Mouse (Mus musculus) cerebellum, adult 2 months (tissue): ENCODE measurements around the gene F13b.

Source experiments
- CTCF ChIP-seq: fragments of 200-500 bp; IDR thresholded peaks from 2 replicates; pipeline ENCODE4 v1.5.1; 2011; ENCODE audit warnings: low read depth, mild to moderate bottlenecking, control low read depth, low read length, moderate library complexity, borderline replicate concordance; ENCODE audit not compliant: insufficient read depth
- POLR2A ChIP-seq: fragments of 200-500 bp; IDR thresholded peaks from 2 replicates; pipeline ENCODE4 v1.6.1; 2011; ENCODE audit warnings: low read length, control low read depth, borderline replicate concordance; ENCODE audit not compliant: insufficient read depth

GRCm38 (mm10) chr1:139514556-139514955, 13.1 kb downstream of the F13b start:
- no peak for TF ChIP-seq CTCF
- no peak for TF ChIP-seq POLR2A
